Mouse (Mus musculus) left cerebral cortex, postnatal 10 days (tissue): Measurements from ENCODE around the gene Ppp5c. TPM values are rescaled to one million over a fixed set of nuclear protein-coding genes. Genes with fewer than 3 reads are reported as not detected.
A peak's percentile ranks its signal among the peaks of the same experiment; 100 is the strongest.

Experiments used
- DNase-seq, 2 experiments: peaks; one replicate each; pipeline ENCODE4 v3.0.0; 2021 to 2022; ENCODE audit warnings: low spot score in 2 of 2, mixed read lengths in 1 of 2; ENCODE audit errors: extremely low spot score in 1 of 2
- intact Hi-C: fragments of 180-260 bp; cut with DNase I; formaldehyde crosslinking; loops from one replicate; pipeline ENCODE4 v1.15.1; 2025
- total RNA-seq, 2 experiments: library from RNA; stranded (reverse); gene quantifications; 2 replicates each; pipeline ENCODE4 v1.2.3; 2021

Ppp5c gene
- total RNA-seq, 2 experiments from 2014 or later = 157 to 162 TPM

DNA sequence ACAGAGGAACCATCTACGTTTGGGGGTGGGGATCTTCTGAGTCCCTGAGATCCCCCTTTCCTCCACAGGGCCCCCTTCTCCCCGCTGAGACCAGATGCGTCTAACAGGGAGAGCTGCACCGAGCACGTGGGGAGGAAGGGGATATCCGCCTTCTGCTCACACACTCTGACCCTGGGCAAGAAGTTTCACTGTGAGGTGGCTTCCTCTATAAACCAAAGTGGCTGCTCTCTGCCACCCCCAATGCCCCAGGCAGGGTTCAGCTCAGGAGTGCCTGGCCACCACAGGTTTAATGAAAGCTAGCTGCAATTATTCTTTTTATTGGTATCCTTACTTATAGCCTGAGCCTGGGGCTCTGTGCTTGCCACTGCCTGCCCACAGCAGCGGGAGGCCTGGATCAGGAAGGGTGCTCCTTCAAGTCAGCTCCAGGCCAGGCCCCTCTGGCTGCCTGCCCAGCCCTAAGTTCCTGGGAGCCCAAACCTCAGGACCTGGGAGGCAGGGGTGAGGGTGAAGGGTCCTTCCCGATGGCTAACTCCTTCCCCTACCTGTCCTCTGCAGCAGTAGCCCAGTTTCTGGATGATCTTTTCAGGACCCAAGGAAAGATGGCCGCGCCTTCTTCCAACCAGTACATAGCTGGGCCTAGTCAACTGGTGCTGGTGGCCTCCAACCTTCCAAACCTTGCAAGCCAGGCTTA, 2.8 kb downstream of the Ppp5c start:
- intact Hi-C loops = no loop called here
- DNase-seq = peak in 1 of 2 experiments; percentile 62

DNA sequence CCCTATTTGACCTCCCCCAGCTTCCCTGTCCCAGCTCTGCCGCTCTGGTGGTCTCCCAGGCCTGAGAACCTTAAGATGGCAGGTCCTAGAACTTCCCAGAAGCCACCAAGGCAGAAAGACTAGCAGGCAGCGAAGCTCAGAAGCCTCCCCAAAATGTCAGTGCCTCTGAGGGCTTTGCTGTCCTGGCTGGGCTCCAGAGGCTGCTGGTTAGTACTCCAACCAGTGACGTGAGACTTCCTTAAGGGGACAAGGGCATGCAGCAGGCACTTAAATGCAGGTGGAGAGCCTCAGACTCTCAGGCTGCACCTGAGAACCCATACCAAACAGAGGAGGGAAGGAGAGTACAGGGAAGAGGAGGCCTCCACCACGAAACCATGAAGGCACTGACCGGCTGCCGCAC, 3.6 kb downstream of the Ppp5c start:
- intact Hi-C loops = no loop called here
- DNase-seq = no peak

DNA sequence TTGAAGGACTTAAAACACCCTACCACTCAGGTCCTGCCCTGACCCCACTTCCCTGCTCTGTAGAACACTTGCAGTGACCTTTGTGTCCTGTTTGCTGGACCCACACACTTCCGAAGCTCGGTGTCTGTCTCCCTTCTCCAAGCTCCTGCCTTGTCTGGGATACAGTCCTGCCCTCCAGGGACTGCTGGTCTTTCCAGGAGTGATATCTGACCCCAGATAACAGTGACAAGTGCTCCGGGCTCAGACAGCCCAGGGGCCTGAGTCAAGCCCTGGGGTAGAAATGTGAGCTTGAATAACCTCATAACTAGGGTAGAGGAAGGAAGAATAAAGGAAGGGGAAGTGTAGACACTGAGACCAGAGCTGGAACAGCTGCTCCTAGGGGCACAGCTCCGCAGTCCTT, 4.0 kb downstream of the Ppp5c start:
- intact Hi-C loops = no loop called here
- DNase-seq = no peak

DNA sequence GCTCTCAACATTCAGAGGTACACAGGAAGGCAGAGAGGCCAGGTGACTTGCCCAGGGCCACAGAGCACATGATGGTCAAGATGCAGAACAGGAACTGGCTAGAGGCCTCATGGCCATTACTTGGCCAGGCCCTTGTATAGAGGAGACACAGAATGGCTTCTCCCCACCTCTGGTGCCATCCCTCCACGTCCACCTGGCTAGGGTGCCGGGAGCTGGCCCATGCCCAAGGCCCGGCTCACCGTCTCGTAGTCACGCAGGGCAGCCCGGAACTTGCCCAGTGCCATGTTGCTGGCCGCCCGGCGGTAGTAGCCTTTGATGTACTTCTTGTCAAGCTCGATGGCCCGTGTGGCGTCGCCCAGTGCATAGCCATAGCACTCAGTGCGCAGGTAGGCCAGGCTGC, 5.5 kb downstream of the Ppp5c start:
- DNase-seq = no peak
- intact Hi-C loops = no loop called here

DNA sequence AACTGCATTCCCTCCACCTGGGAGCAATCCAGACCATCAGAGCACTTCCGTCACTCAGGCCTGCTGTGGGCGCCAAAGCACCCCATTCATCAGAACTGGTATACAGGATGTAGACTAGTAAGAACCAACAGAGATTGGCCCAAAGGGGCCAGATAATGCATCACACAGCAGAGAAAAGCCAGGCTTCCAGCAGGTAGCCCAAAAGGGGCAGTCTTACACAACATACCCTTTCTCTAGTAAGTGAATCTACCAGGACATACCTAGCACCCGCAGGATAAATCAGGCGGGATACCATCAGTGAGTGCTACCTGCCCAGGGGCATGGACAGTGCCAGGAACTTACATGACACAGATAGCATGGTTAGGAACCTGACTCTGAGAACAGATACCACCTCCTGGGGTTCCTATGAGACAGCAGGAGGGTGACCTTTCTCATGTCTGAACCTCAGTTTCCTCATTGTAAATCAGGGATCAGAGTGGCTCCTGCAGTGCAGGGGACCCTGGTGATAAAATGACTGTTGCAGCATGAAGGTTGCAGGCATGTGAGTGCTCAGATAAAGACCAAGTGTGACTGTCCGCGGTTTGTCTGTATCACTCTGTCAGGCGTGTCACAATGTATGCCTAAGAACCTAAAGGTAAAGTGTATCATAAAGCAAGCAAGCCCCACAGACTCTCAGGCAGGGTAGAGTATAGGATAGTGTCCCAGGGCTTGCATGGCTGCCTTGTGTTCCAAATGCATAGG, 8.1 kb downstream of the Ppp5c start:
- intact Hi-C loops = loop anchor here (5.0 kb wide), 1 partner anchor 43 kb away; the partner anchor contains the start of gene Hif3a

DNA sequence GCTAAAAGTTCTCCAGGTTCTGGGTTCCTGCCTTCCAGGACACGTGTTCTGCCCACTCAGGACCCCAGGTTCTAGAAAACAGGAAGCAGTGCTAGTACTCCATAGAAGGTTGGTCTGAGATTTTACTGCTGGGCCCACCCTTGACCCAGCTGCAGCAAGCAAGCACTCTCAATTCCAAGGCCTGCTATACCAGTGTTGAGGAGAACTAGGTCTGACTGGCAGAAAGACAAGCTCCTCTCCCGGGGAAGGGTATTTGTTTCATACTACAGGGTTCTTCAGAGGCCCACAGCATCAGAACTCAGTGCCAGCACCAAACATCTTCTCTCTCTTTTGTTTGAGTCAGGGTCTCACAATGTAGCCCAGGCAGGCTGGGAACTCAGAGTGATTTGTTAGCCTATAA, 9.8 kb downstream of the Ppp5c start:
- DNase-seq = no peak
- intact Hi-C loops = loop anchor here (5.0 kb wide), 1 partner anchor 44 kb away; the partner anchor contains the start of gene Hif3a

More for the DNA sequence above, 8.1 kb downstream of the Ppp5c start:
- DNase-seq = no peak

DNA sequence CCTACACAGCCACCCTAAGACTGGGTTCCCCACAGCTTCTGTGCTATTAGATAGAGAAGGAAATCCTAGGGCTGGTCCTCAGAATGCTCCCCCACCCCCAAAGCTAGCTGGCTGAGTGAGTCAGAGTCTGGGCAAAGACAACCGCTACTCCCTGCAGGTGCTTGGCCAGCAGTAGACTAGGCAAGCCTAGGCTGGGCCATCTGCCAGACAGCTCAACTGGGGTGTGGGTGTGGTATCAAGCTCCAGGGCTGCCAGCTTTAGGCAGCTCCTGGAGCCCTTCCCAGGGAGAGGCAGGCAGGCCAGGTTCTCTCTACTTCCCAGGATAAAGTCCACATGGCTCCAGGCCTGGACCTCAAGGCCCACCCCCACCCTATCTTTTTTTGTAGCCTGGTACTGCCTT, 10.7 kb downstream of the Ppp5c start:
- peak; percentile 91 to 93 for DNase-seq
- intact Hi-C loops = loop anchor here (5.0 kb wide), 1 partner anchor 45 kb away; the partner anchor contains the start of gene Hif3a

DNA sequence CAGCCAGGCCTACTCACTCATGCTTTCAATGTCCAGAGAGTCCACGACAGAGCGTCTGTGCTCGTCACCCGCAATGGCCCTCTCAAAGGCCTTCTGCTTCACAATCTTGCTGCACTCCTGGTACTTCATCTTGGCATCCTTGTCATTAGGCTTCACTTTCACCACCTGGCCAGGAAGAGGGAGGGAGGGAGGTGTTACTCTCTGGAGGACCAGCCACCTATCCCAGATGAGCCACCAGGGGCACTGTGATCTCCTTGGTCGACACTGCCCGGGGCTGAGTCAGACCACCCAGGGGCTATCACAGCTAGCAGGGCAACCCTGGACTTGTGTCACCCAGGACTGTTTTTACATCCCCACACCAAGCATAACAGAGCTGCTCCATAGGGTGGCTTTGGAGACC, 12.3 kb downstream of the Ppp5c start:
- intact Hi-C loops = loop anchor here (5.0 kb wide), 1 partner anchor 47 kb away; the partner anchor contains the start of gene Hif3a
- DNase-seq = no peak

DNA sequence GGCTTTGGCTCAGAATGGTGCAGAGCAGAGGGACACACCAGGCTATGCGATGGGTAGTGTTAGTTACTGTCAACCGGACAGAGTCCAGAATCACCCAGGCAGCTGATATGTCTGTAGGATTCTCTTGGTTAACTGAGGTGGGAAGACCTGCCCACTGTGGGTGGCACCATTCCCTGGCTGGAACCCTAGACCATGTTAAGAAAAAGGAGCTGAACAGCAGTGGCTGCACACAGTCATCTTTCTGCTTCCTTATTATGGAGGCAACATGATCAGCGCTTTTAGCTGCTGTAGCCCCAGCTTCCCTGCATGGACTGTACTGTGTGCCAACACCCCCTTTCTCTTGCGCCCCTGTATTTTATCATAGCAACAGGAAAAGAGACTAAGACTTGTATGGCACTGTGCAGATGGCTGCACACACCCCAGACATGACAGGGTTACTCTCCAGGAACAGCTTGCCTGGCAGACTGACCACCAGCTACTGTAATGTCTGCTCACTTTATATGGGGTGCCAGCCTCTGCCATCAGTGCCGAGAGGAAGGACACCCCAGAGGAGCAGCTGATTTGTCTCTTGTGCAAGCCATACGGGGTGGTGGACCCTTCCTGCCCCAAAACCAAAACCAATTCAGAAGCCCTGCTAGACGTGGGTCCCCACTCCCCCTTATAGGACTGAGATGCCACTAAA, 15.7 kb downstream of the Ppp5c start:
- intact Hi-C loops = no loop called here
- DNase-seq = no peak

DNA sequence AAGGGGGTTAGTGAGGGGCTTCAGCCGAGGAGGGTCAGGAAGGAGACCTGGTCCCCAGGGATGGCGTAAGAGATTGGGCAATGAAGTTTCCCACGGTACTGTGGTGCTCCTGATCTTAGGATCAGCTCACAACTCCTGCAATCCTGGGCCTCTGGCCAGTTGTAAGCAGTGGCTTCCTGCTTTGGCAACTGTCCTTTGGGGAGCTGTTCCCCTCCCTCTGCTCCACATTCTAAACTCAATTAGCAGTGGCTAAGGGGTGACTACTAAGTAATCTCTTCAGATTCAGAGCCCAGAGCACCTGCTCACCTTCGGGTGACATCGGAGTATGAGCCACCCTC, 17.7 kb downstream of the Ppp5c start:
- no peak for DNase-seq
- intact Hi-C loops = no loop called here

DNA sequence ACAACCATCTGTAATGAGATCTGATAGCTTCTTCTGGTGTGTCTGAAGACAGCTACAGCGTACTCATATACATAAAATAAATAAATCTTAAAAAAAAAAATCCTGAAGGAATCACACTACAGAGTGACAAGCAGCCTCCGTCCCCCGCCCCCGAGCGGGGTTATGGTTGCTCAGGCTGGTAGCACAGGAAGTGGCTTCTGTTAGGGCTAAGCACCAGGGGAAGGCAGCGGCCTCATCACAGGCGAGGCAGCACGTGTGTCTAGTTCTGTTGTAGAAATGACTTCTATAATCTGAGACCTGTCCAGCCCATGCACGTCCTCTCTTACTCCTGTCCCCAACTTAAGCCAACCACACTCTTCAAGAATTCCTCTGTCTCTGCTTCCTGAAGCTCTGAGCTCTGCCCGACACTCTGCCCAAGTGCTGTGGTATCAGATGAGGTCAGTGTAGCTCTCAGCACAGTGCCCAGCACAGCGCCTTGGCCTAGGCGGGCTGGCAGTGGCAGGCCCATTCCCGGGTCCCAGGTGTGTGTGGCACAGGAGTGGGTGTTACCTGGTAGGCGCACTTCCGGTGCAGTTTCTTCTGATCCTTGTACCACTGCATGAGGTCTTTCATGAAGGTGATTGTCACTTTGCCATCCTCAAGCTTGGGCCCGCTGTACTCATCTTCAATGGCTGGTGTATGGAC, 18.3 kb downstream of the Ppp5c start:
- intact Hi-C loops = loop anchor here (5.0 kb wide), 1 partner anchor 43 kb away; no protein-coding TSS in a partner anchor
- DNase-seq = no peak

DNA sequence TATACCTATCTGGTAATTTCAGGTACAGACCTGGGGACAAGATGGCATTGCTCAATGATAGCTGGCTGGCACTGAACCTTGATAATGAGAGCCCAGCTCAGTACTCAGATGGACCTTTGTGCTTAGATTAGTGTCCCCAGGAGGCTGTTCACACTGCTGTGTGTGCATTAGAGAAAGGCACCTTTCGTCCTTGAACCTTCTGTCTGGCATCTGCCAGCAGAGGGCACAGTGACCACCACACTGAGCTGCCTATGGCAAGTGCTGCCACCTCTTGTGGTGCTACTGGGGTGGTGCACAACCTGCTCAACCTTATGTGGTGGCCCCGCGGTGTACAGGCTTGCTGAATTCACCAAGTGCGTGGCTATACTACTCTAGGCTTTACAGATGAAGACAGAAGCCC, 20.4 kb downstream of the Ppp5c start:
- DNase-seq = no peak
- intact Hi-C loops = loop anchor here (5.0 kb wide), 1 partner anchor 45 kb away; no protein-coding TSS in a partner anchor

DNA sequence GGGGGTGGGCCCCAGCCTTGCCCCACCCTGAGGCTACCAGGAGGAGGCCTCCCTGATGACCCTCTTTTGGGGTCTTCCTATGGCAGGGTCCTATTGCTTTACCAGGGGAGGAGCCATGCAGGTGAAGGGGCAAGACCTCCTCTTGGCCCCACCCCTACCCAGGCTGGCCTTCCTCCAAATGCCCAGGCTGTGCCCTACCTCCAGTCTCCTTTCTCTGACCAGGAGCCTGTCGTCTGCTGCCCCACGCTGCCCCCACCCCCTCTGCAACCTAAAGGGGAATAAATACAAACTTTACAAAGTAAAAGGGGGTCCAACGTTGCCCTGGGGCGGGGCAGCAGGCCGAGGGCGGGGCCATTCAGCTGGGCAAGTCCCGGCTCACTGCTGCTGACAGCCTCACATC, 23.0 kb downstream of the Ppp5c start:
- peak in 1 of 2 experiments; percentile 60 for DNase-seq
- intact Hi-C loops = loop anchor here (5.0 kb wide), 1 partner anchor 48 kb away; no protein-coding TSS in a partner anchor

DNA sequence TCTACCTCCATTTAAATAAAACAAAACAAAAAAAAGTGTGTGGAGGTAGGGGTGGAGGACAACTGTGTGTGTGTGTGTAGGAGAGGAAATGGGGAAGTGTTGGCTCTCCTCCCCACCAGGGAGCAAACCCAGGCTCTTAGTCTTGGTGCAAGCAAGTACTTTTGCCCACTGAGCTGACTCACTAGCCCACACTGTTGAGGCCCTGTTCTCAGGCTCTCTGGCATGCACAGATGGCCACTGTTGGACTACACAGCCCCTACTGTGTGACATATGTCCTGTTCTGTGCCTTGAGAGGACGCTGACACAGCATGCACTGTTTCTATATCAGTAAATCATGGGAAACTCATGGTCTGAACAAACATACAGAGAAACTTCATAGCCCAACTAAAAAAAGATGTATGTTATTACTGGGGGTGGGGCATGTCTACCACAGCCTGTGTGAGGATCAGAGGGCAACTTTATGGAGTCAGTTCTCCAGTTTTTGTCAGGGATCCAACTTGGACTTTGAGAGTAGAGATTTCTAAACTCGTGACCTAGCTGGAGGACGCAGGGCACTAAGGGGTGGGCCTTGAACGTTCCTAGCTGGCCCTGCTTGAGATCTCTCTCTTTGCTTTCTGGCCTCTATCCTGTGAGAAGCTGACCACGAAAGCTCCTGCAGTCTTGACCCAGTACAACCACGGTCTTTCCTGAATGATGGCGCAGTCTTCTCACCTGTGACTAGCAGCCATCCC, 24.3 kb downstream of the Ppp5c start:
- DNase-seq = no peak

DNA sequence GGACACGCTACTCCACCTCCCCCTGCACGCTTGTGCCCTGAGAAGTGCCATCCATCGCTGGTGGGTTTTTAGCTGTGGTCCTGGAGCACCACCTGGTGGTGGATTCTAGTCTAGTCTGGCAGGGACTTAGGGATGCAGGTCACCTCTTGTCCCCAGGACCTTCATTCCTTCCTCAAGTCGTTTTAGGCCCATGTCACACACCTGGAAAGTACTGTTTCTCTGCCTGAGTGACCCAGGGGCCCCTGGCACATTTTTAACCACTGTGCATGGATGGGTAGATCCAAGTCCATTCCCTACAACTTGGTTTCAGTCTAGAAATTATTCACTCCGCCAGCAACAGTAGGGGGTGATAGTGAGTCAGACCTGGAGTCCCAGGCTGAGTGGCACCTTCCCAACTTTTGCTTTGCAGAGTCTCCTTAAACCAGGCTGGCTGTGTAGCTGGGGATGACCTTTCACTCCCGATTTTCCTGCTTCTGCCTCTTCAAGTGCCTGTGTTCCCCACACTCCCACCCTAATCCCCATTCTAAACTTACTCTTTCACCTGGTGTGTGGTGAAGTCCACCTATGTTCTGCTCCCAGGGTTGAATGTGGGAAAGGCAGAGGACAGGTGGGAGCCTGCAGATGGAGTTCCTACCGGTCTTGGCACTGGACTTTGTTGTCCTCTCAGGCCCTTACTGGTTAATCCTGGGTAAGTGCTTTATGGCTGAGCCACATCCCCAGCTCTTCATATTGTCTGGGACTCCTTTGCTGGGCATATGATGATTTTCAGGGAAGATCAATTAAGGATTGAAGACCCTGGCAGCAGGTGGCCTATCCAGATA, 25.1 kb downstream of the Ppp5c start:
- intact Hi-C loops = loop anchor here (1.0 to 2.0 kb wide), 2 partner anchors 52 to 70 kb away; no protein-coding TSS in a partner anchor
- peak; percentile 76 to 86 for DNase-seq

More for the DNA sequence above, 24.3 kb downstream of the Ppp5c start:
- intact Hi-C loops = loop anchor here (2.0 kb wide), 1 partner anchor 53 kb away; no protein-coding TSS in a partner anchor

DNA sequence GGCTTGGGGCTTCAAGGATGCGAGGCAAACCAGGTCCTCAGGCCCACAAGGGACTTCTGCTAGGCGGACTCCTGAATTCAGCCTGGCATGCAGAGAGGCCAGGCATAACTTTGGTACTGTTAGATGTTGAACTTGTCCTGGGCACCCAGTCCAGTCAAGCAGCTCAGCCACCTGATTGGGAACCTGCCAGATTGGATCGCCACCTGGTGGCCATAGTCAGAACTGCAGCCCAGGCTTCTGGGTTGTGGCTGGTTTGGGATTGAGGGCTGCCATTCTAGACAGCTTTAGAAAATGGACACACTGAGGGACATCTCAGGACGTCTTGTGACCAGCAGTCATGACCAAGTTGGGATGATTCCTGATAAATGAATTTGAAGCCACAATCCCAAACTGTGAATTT, 28.1 kb downstream of the Ppp5c start:
- peak; percentile 79 to 84 for DNase-seq
- intact Hi-C loops = no loop called here

DNA sequence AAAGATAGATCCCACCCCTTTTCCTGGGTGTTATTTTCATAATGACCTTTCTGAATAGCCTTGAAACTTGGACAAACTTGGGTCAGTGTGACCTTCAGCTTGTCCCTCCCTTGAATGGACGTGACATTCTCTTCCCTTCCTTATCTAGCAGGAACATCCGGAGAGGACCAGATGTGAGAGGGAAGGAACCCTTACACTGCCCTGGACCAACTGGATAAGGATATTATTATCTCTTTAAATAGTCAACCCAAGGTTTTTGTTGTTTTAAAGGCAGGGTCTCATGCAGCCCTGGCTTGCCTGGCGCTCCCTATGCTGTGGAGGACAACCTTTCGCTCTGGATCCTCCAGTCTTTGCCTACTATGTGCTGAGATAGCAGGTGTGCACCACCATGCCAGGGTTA, 28.5 kb downstream of the Ppp5c start:
- intact Hi-C loops = no loop called here
- no peak for DNase-seq
